Mouse (Mus musculus): ENCODE measurements around the gene Ttc3.

DNA sequence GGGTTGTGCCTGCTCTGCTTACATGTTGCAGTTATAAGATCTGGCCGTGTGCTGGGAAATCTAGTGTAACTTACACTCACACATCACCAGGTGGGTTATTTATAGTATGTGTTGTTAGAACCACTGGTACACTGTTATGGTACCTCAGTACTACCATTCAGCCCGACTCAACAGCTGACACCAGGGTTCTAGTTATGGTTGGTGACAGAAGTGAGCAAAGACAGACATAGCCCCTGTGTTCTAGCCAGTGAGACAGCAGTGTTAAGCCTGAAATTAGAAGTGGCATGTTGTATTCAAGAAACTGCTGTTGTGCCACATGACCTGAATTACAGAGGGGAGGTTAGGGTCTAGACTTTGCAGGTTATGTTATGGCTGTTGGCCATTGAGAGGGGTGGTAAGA lies 28.7 kb downstream of the Ttc3 start:
- no peak for TF ChIP-seq CTCF (IDR thresholded peaks at IDR 0.05; ENCODE audit: low read depth)
- no peak for TF ChIP-seq EP300 (IDR thresholded peaks at IDR 0.05; ENCODE audit: low read depth)
